Mouse (Mus musculus) stomach, postnatal 0 days (tissue): ENCODE results near the gene 1810062G17Rik.

Experiments
- CTCF ChIP-seq: IDR thresholded peaks from 2 replicates; pipeline ENCODE4 v1.5.1; 2016; ENCODE audit warnings: antibody characterized with exemption, low read depth, mild to moderate bottlenecking, moderate library complexity
- EP300 ChIP-seq: optimal IDR thresholded peaks from 2 replicates; pipeline ENCODE3; 2016; ENCODE audit warnings: antibody characterized with exemption

DNA sequence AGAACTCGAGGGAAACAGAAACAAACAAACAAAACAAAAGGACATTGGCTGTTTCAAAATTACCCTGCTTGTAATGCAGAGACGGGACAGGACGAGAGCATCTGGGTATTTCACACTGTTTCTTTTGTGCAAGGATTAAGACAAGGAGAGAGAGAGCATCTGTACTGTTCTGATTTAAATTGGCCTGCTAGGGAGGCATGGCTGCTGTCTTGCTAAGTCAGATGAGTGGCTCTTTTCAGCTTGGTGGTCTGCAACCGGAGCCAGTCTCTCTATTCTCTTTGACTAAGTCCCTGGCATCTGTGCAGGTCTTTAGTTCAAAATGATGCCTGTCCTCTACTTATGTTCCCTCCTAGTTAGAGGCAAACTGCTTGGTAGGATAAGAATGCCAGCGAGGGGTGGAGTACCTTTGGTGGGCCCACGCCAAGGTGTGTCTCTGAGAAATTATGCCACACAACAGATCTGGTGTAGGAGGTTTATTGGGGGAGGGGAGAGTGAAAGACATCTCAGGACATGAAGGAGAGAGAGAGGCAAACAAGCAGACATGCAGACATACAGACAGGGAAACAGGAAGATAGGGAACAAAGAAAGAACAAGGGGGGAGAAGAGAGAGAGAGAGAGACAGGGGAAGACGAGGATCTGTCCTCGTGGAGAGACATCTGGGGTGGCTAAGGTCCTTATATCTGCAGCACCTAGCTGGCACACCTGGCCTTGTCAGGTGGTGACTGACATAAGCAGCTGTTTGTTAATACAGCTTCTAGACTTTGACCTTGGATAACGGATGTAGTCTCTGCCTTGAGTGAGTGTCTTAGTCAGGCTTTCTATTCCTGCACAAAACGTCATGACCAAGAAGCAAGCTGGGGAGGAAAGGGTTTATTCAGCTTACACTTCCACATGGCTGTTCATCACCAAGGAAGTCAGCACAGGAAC, 30.3 kb downstream of the 1810062G17Rik start:
- no peak for TF ChIP-seq CTCF
- no peak for TF ChIP-seq EP300
